Mouse (Mus musculus): Measurements from ENCODE around the gene Hoxc4. TPM values are rescaled to one million over a fixed set of nuclear protein-coding genes. Genes with fewer than 3 reads are reported as not detected.

Hoxc4 gene
- total and polyA plus RNA-seq, 2 experiments from 2014 or later = not detected

GRCm38 (mm10) chr15:102998608-102999182, 20.0 kb upstream of the Hoxc4 start:
- Histone ChIP-seq H3K4me1 (ENCODE audit: control insufficient read depth, insufficient read depth) (peaks cover 25% of the 10 kb centered on the region), H3K27ac (ENCODE audit: low read depth) (no peak overlapping the region), H3K9me3 (replicated peaks; ENCODE audit: control insufficient read depth, low read length) (no peaks in the 10 kb centered on the region), H3K36me3 (replicated peaks; ENCODE audit: control insufficient read depth, insufficient read depth, low read length) (no peaks in the 10 kb centered on the region), H3K27me3 (ENCODE audit: control insufficient read depth, insufficient read depth, low read length) (peaks cover 98% of the 10 kb centered on the region), H3K9ac (replicated peaks; ENCODE audit: low read depth, low read length) (peak overlapping the region; percentile 47; the same call in 1 of the 2 replicates), H3K4me3 (ENCODE audit: low read depth, low read length) (peak overlapping the region; percentile 46), H3K4me2 (ENCODE audit: low read depth, low read length) (peak overlapping the region; percentile 72)
- DNase-seq (ENCODE audit: low spot score) (no peak), ATAC-seq (ENCODE audit: insufficient read depth, low read depth) (peak; percentile 22; the same call in 1 of the 2 replicates)
- TF ChIP-seq EP300 (IDR thresholded peaks at IDR 0.05; ENCODE audit: low read depth) (no peak), CTCF (IDR thresholded peaks at IDR 0.05; ENCODE audit: low read depth) (no peak)
- 1% methylated on average over 19 of the region's 19 CpGs for WGBS

- peak overlapping the region; percentile 46 for H3K4me3 ChIP-seq (ENCODE audit: low read depth, low read length)
- H3K9me3 ChIP-seq (replicated peaks; ENCODE audit: control insufficient read depth, low read length) = no peaks in the 10 kb centered on the region
- TF ChIP-seq CTCF (IDR thresholded peaks at IDR 0.05; ENCODE audit: low read depth) (no peak), EP300 (IDR thresholded peaks at IDR 0.05; ENCODE audit: low read depth) (no peak)
- WGBS = under 1% methylated on average over 25 of the region's 33 CpGs
- peaks cover 98% of the 10 kb centered on the region for H3K27me3 ChIP-seq (ENCODE audit: control insufficient read depth, insufficient read depth, low read length)
- DNase-seq (ENCODE audit: low spot score) (peak; percentile 30), ATAC-seq (ENCODE audit: insufficient read depth, low read depth) (peak; percentile 87)
- H3K36me3 ChIP-seq (replicated peaks; ENCODE audit: control insufficient read depth, insufficient read depth, low read length) = no peaks in the 10 kb centered on the region
- peak overlapping the region; percentile 47 for H3K9ac ChIP-seq (replicated peaks; ENCODE audit: low read depth, low read length)
- H3K4me1 ChIP-seq (ENCODE audit: control insufficient read depth, insufficient read depth) = peaks cover 25% of the 10 kb centered on the region
- H3K4me2 ChIP-seq (ENCODE audit: low read depth, low read length) = peak overlapping the region; percentile 72
- no peak overlapping the region for H3K27ac ChIP-seq (ENCODE audit: low read depth)
Measured at GRCm38 (mm10) chr15:102999183-102999831, 19.4 kb upstream of the Hoxc4 start.

- TF ChIP-seq CTCF (IDR thresholded peaks at IDR 0.05; ENCODE audit: low read depth) (no peak), EP300 (IDR thresholded peaks at IDR 0.05; ENCODE audit: low read depth) (no peak)
- Histone ChIP-seq H3K4me2 (ENCODE audit: low read depth, low read length) (peak overlapping the region; percentile 72; the same call in 1 of the 2 replicates), H3K9ac (replicated peaks; ENCODE audit: low read depth, low read length) (no peak overlapping the region), H3K27ac (ENCODE audit: low read depth) (no peak overlapping the region), H3K4me3 (ENCODE audit: low read depth, low read length) (peak overlapping the region; percentile 46; the same call in 1 of the 2 replicates), H3K27me3 (ENCODE audit: control insufficient read depth, insufficient read depth, low read length) (peaks cover 98% of the 10 kb centered on the region), H3K4me1 (ENCODE audit: control insufficient read depth, insufficient read depth) (peaks cover 25% of the 10 kb centered on the region), H3K9me3 (replicated peaks; ENCODE audit: control insufficient read depth, low read length) (no peaks in the 10 kb centered on the region), H3K36me3 (replicated peaks; ENCODE audit: control insufficient read depth, insufficient read depth, low read length) (no peaks in the 10 kb centered on the region)
- 44% methylated on average over 11 of the region's 11 CpGs for WGBS
- ATAC-seq (ENCODE audit: insufficient read depth, low read depth) (no peak), DNase-seq (ENCODE audit: low spot score) (no peak)
Measured at GRCm38 (mm10) chr15:102999955-103000354, 18.8 kb upstream of the Hoxc4 start.

GRCm38 (mm10) chr15:103000501-103000901, 18.2 kb upstream of the Hoxc4 start:
- DNase-seq (ENCODE audit: low spot score) = no peak
- H3K9ac ChIP-seq (replicated peaks; ENCODE audit: low read depth, low read length) = no peak overlapping the region
- no peak overlapping the region for H3K27ac ChIP-seq (ENCODE audit: low read depth)
- H3K9me3 ChIP-seq (replicated peaks; ENCODE audit: control insufficient read depth, low read length) = no peaks in the 10 kb centered on the region
- WGBS = 26% methylated on average over 24 of the region's 24 CpGs
- H3K4me1 ChIP-seq (ENCODE audit: control insufficient read depth, insufficient read depth) = peaks cover 25% of the 10 kb centered on the region
- ATAC-seq (ENCODE audit: insufficient read depth, low read depth) = no peak
- H3K36me3 ChIP-seq (replicated peaks; ENCODE audit: control insufficient read depth, insufficient read depth, low read length) = no peaks in the 10 kb centered on the region
- no peak for TF ChIP-seq CTCF (IDR thresholded peaks at IDR 0.05; ENCODE audit: low read depth)
- no peak for TF ChIP-seq EP300 (IDR thresholded peaks at IDR 0.05; ENCODE audit: low read depth)
- 0 out of 2 replicates have a peak overlapping the region, but pooled peaks have one; percentile 9 for H3K4me3 ChIP-seq (ENCODE audit: low read depth, low read length)
- H3K27me3 ChIP-seq (ENCODE audit: control insufficient read depth, insufficient read depth, low read length) = peaks cover 98% of the 10 kb centered on the region
- peak overlapping the region; percentile 31 for H3K4me2 ChIP-seq (ENCODE audit: low read depth, low read length)

GRCm38 (mm10) chr15:103001370-103001769, 17.4 kb upstream of the Hoxc4 start:
- Histone ChIP-seq H3K36me3 (replicated peaks; ENCODE audit: control insufficient read depth, insufficient read depth, low read length) (no peaks in the 10 kb centered on the region), H3K9me3 (replicated peaks; ENCODE audit: control insufficient read depth, low read length) (no peaks in the 10 kb centered on the region), H3K27ac (ENCODE audit: low read depth) (no peak overlapping the region), H3K9ac (replicated peaks; ENCODE audit: low read depth, low read length) (no peak overlapping the region), H3K4me1 (ENCODE audit: control insufficient read depth, insufficient read depth) (peaks cover 25% of the 10 kb centered on the region), H3K4me3 (ENCODE audit: low read depth, low read length) (no peak overlapping the region), H3K4me2 (ENCODE audit: low read depth, low read length) (no peak overlapping the region), H3K27me3 (ENCODE audit: control insufficient read depth, insufficient read depth, low read length) (peaks cover 98% of the 10 kb centered on the region)
- DNase-seq (ENCODE audit: low spot score) = peak; percentile 56
- TF ChIP-seq CTCF (IDR thresholded peaks at IDR 0.05; ENCODE audit: low read depth) (no peak), EP300 (IDR thresholded peaks at IDR 0.05; ENCODE audit: low read depth) (no peak)
- 37% methylated on average over 2 of the region's 2 CpGs for WGBS
- ATAC-seq (ENCODE audit: insufficient read depth, low read depth) = peak; percentile 56
